Mouse (Mus musculus): ENCODE measurements around the gene Svs5. TPM values are rescaled to one million over a fixed set of nuclear protein-coding genes. Genes with fewer than 3 reads are reported as not detected.
A peak's percentile ranks its signal among the peaks of the same experiment; 100 is the strongest.
"Not testable (repeated sequence)": the region's sequence is repeated elsewhere in the genome, so short reads cannot be mapped to it uniquely, and the experiment has no call there.

The Svs5 gene
- not detected for total RNA-seq (2021)

DNA sequence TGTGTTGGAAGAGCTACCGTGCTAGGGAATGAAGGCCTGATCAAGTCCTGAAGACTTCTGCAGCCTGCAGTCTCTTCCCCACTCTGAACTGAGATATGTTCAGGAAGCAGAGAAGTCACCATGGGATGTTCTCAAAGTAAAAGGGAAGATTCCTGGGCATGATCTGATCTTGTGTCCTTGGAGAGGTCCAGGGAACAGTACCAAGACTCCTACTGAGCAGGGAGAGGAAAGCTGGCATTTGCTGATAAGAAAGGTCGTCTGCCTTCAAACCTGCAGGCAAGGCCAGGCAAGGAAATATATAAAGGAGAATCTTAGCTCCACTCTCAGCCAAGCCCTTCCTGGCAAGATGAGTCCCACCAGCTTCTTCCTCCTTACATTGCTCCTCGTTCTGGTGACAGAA, at the start of gene Svs5:
Gene Svs5 (plus strand): TSS at position 301 of the 400 bp plus-strand sequence.
- intact Hi-C loops (cut with DNase I); DNase-seq (ENCODE audit: low spot score in 2 of 2): not testable (repeated sequence)

DNA sequence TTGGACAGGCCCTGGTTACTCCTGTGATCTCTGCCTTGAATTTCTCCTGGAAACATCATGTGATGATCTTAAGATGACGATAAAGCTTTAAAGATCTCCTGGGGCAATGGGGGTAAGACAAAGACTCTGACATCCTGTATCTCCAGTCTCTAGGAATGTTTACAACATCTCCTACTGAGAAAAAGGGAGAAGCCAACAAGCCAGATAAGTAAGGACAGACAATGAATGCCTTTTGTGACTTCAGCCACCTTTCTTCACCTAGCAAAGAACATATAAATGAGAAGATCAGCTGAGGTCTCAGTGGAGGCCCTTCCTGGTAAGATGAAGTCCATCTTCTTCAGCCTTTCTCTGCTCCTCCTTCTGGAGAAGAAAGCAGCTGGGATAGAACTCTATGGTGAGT, 43.6 kb upstream of the Svs5 start, which contains the start of gene Svs3a:
Gene Svs3a (plus strand): TSS at position 301 of the 400 bp plus-strand sequence.
- DNase-seq (ENCODE audit: low spot score in 2 of 2); intact Hi-C loops (cut with DNase I): not testable (repeated sequence)

DNA sequence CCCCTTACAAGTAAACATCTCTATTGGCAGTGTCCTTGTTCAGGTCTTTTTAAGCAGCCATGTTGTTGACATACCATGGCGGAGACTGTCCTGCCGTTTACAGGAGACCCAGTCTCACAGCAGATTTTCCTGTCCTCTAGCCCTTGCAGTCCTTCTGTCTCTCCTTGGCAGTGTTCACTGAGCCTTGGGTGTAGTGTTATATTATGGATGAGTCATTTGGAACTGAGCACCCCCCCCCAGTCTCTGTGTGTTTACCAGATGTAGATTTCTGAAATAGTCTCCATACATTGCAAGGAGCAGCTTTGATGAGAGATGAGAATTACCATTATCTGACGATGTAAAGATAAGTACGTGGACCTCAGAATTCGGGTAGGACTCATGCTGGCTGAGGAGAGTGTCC, 19.9 kb upstream of the Svs5 start:
- DNase-seq (ENCODE audit: low spot score in 2 of 2), result peak in 1 of 2 experiments; percentile 53
- intact Hi-C loops (cut with DNase I), result no loop called here

DNA sequence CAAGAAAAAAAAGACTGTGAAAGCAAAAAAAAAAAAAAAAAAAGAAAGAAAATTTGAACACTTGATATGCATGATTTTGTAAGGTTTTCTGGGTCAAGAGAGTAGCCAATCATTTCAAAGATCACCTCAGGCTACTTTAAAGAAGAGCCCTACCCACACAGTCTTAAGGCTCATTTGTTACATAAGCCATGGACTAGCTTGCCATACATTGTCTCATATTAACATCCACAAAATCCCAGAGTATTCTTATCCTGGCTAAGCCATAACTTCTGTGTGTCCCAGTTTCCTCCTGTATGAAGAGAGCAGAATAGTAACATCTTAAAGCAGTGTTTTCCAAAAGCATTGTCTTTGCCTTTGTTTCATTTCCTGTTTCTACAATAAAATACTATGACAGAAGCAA, 17.1 kb upstream of the Svs5 start:
- intact Hi-C loops (cut with DNase I), result not testable (repeated sequence)
- peak in 1 of 2 experiments; percentile 34 for DNase-seq (ENCODE audit: low spot score in 2 of 2)

DNA sequence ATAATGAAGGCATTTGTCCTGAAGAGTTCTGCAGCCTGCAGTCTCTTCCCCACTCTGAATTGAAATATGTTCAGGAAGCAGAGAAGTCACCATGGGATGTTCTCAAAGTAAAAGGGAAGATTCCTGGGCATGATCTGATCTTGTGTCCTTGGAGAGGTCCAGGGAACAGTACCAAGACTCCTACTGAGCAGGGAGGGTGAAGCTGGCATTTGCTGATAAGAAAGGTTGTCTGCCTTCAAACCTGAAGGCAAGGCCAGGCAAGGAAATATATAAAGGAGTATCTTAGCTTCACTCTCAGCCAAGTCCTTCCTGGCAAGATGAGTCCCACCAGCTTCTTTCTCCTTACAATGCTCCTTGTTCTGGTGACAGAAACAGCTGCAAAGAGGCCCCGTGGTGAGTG, 16.1 kb upstream of the Svs5 start, which contains the start of gene Svs6:
Gene Svs6 (plus strand): TSS at position 301 of the 400 bp plus-strand sequence.
- DNase-seq (ENCODE audit: low spot score in 2 of 2); intact Hi-C loops (cut with DNase I): not testable (repeated sequence)

DNA sequence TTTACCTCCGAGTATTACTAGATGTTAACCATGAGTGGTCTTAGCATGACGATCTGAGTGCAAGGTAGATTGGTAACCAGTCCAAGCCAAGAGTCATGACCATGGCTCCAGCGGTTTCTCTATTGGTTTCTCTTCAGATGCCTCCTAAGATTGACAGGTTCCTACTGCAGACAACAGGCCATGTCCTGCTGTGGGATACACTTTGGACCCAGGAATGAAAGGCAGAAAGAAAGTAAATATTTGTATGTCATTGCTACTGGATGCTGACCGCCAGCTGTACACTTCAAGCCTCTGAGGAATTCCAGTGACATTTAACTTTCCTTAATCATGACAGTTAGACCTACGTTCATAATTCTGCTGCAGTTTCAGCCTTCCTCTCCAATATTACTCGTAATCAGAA, 11.6 kb upstream of the Svs5 start:
- DNase-seq (ENCODE audit: low spot score in 2 of 2), result no peak
- intact Hi-C loops (cut with DNase I), result no loop called here

DNA sequence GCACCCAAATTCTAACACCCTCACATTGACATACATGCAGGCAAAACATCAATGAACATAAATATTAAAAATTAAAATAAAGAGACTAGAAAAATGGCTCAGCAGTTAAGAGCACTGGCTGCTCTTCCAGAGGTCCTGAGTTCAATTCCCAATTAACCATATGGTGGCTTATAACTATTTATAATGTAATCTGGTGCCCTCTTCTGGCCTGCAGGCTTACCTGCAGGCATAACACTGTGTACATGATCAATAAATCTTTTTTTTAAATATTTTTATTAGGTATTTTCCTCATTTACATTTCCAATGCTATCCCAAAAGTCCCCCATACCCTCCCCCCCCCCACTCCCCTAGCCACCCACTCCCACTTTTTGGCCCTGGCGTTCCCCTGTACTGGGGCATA, 11.2 kb downstream of the Svs5 start:
- intact Hi-C loops (cut with DNase I); DNase-seq (ENCODE audit: low spot score in 2 of 2): not testable (repeated sequence)

DNA sequence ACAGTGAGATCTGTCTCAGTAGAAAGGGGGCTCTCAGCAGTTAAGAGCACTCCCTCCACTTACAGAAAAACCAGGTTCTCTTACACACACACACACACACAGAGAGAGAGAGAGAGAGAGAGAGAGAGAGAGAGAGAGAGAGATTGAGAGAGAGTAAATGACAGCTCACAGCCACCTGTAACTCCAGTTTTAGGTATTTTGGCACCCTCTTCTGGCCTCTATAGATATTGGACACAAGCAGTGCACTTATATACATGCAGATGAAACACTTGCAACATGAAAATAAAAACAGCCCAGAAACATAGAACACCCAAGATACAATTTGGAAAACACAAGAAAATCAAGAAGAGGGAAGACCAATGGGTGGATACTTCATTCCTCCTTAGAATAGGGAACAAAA, 15.2 kb downstream of the Svs5 start:
- not testable (repeated sequence) for DNase-seq (ENCODE audit: low spot score in 2 of 2)
- intact Hi-C loops (cut with DNase I), result loop anchor here (5.0 kb wide), 1 partner anchor 245 kb away; no protein-coding TSS in a partner anchor

DNA sequence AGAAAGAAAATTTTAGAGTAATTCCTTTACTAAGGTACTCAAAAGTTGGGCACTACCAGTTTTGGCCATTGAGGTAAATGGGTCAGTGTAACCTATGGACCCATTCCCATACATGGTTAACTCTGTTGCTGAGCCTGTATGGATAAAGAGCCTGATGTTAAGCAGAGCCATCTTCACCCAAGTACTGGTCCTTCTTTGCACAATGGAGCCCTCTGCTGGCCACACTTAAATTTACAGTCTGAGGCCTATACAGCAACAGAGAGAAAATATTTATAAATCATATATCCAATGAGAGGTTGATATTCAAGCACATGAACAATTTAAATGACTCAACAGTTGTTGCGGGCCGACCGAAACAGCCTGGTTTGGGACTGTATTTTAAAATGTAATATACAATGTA, 16.4 kb downstream of the Svs5 start:
- peak in 1 of 2 experiments; percentile 14 for DNase-seq (ENCODE audit: low spot score in 2 of 2)
- intact Hi-C loops (cut with DNase I), result loop anchor here (5.0 kb wide), 1 partner anchor 247 kb away; no protein-coding TSS in a partner anchor

DNA sequence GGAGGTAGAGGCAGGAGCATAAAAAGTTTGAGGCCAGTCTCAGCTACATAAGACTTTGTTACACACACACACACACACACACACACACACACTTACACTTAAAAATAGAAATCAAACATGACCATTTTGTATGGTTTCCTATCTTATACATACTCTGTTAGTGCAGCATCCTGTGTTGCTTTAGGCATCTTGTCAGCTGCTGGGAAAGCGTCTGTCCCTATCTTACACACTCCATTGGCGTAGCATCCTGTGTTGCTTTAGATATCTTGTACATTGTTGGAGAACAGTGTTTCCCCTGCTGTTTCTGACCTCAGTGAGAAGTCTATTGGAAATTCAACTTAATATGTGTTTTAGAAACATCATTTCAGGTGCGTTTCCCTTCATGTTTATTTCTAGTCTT, 20.2 kb downstream of the Svs5 start:
- DNase-seq (ENCODE audit: low spot score in 2 of 2), result no peak
- intact Hi-C loops (cut with DNase I), result loop anchor here (5.0 kb wide), 1 partner anchor 225 kb away; no protein-coding TSS in a partner anchor

DNA sequence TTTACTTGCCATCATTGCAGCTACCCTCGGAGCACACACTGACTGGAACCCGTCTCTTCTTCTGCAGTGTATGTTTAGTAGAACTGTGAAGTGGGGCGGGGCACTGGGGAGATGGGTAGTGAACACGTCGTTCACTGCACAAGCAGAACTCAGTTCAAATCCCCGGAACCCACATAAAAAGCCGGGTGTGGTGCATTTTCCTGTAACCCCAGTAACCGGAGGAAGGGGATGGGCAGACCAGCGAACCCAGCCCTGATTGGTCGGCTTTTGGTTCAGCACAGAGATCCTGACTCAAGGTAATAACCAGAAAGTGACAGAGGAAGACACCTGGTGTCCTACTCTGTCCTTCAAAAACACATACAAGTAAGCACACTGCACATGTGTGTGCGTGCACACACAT, 20.8 kb downstream of the Svs5 start:
- no peak for DNase-seq (ENCODE audit: low spot score in 2 of 2)
- intact Hi-C loops (cut with DNase I), result loop anchor here (5.0 kb wide), 1 partner anchor 226 kb away; no protein-coding TSS in a partner anchor

DNA sequence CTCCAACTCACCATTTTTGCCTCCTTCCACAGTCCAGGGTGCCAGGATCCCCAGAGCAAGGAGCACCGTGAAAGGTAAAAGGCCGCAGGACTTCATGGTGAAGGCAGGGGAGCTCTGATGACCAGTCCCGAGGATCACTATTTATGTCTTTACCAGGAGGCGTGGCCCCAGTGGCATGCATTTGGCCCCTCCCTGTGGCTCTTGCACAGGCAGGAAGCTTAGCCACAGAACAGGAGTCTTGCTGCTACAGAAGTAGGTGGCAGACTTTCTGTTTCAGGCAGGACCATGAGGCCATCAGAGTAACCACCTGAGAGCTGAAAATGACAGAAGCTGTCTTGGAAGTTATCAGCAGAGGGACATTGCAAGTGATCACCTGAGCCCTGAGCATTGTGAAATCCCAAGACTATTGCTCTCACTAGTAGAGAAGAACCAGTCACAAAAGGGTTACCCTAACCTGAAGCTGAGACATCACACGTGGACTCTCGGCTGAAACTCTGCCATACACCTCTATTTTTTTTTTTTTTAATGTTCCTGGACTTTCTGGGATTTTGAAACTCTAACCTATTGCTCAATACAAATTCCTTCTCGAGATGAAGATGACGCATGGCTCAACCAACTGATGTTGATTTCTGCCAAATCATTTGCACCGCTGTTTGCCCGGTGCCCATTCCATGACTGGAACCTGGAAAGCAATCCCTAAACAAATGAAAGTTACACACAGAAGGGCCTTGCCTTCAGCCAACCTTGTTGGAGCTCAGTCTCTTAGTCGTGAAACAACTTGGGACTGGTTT, 23.8 kb downstream of the Svs5 start:
- intact Hi-C loops (cut with DNase I), result no loop called here
- no peak for DNase-seq (ENCODE audit: low spot score in 2 of 2)

DNA sequence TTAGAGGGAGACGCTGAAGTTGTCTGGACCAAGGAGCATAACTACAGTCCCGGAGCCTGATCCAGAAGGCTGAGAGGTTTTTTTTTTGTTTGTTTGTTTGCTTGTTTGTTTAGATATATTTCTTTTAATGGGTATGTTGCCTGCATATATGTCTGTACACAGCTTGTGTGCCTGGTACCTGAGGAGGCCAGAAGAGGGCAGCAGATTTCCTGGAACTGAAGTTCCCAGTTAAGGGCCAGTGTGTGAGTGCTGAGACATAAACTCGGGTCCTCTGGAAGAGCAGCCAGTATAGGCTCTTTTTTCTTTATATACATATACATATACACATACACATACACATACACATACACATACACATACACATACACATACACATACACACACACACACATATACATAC, 25.8 kb downstream of the Svs5 start:
- DNase-seq (ENCODE audit: low spot score in 2 of 2), result no peak
- intact Hi-C loops (cut with DNase I), result no loop called here

DNA sequence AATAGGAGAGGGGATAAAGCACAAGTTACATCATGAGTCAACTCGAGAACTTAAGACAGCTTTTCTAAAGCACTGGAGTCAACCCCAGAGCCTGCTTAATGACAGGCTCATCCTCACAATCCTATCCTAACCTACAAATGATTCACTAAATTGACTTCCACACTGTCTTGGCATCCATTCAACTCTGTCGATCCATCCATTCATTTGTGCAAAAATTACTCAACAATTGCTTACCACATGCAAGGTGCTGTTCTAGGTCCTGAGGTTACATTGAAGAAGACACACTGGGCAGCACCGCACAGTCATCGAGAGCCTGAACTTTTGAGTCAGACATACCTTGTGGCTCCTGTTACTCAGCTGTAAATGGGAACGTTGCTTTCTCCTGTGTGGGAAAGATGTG, 26.5 kb downstream of the Svs5 start:
- intact Hi-C loops (cut with DNase I), result no loop called here
- no peak for DNase-seq (ENCODE audit: low spot score in 2 of 2)

DNA sequence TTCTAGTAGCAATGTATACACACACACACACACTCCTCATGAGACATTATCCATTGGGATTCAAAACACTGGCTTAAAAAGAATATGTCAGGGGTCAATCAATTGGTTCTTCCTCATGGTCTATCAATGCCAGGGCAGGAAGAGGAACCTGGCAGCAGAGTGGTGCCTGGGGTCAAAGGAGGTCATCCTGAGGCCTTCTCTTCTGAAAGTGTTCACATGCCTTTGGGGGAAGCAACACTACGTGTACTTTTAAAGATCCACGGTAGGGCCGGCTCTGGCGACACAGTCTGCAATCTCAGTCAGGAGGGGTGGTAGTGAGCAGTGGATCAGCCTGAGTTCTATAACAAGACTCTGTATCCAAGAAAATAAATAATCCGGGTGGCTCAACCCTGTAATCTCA, 27.1 kb downstream of the Svs5 start:
- intact Hi-C loops (cut with DNase I), result no loop called here
- no peak for DNase-seq (ENCODE audit: low spot score in 2 of 2)

DNA sequence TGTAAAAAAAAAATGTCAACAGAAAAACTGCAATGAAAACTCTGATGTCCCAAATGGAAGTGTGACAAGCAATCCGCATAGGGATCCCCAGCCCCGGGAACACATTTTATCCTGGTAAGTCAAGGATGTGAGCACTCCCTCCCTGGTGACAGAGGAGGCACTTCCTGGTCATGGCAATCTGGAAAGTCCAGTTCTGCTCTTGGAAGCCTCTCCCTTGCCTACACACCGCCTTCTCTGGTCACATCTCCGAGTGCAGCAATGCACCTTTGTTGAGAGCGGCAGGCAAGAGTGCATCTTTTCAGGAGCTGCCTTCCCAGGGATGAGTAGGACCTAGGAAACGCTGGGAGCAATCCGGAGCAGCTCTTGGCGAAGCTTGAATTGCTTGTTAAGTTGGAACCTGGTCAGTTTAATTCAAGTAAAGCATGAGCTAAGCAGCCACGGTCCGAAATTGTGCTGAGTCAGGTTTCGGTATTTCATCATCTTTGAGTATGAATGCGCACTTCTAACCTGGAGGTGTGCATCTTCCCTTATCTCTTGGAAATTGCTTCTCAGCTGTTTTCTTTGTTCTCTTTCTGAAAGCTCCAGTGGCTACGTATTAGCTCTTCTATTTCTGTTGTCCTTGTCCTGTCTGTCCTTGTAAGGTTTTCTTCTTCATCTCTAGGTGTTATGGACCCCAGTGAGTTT, 28.6 kb downstream of the Svs5 start:
- no peak for DNase-seq (ENCODE audit: low spot score in 2 of 2)
- intact Hi-C loops (cut with DNase I), result no loop called here

DNA sequence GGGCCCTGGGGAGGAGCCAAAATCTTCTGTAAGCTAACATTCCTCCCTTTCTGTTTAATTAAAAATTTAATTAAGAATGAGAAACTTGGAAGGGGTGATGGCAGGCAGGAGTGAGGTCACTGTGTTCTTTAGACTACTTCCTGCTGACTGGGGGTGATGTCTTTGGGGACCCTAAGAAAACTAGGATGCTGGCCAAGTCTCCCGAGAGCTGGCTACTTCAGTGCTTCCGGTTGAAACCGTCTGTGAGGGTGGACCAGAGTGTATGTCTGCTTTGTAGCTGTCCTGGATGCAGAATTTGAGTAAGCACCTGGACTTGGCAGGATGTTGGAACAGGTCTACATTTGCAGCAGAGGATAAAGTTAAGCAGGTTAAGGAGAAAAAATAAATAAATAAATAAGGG, 34.4 kb downstream of the Svs5 start:
- intact Hi-C loops (cut with DNase I), result no loop called here

DNA sequence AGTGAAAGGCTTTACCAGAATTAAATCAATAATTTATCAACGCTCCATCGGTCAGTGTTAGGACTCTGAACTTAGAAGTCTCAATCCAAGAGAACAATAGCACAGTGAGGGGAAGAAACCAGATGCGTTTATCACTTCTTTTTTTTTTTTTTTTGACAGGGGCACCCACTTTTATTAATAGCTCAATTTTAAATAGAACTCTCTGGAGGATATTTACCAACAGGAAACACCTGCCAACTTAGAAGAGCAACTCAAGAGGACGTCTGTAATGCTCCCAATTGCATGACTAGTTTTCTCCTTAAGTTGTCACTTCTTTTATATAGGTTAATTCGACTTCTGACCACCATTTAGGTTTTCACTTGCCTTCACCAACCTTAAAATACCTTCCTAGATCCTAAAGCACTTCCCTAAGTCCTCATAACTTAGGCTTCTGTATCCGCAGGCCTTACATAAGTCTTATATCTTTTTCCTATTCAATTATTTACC, 36.1 kb downstream of the Svs5 start:
- no peak for DNase-seq (ENCODE audit: low spot score in 2 of 2)
- intact Hi-C loops (cut with DNase I), result no loop called here

More for the DNA sequence above, 34.4 kb downstream of the Svs5 start:
- DNase-seq (ENCODE audit: low spot score in 2 of 2), result no peak

DNA sequence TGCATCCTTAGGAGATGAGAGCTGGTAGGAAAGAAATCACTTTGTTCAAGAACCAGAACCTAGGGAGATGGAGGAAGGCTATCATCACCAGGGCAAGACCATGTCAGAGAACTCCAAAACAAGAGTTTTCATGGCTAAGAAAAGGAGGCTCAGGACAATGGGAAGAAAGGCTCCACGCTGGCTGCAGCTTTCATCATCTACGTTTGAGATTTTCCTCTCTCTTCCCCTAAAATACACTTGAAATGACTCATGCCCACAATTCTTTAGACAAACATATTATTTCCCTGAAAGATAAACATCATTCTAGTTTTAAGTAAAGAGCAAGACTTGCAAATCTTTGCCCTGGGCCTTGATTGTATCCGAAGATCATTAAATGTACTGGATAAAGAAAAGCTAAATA, 38.8 kb downstream of the Svs5 start:
- no peak for DNase-seq (ENCODE audit: low spot score in 2 of 2)
- intact Hi-C loops (cut with DNase I), result no loop called here

DNA sequence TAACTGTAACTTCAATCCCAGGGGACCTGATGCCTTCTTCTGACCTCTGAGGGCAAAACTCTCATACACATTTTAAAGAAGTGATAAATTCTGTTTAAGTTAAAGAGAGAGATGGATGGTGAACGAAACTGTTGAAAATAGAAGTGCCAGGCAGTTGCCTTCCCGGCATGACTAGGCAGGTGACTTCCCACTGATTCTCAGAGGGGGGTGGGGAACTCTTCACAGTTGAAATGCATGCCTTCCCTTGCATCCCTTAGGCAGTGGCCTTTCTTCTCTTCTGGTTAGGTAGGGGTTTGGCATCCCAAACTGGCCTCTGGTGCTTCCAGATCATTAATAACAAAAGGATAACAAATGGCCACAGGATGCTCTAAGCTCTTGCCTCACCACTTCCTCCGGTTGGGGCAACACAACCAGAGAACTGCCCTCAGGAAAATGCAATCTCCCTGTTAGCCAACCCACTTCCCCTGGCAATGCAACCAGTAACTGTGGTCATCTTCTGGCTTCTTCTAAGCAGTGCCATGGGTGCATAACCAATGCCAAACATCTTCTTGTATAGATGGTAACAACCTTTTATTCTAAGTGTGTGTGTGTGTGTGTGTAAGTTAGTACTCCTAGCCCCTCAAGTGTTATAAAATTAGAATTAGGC, 40.0 kb downstream of the Svs5 start:
- DNase-seq (ENCODE audit: low spot score in 2 of 2), result no peak
- intact Hi-C loops (cut with DNase I), result no loop called here
